Mouse (Mus musculus): ENCODE results near the gene Mc1r.

Mc1r gene

DNA sequence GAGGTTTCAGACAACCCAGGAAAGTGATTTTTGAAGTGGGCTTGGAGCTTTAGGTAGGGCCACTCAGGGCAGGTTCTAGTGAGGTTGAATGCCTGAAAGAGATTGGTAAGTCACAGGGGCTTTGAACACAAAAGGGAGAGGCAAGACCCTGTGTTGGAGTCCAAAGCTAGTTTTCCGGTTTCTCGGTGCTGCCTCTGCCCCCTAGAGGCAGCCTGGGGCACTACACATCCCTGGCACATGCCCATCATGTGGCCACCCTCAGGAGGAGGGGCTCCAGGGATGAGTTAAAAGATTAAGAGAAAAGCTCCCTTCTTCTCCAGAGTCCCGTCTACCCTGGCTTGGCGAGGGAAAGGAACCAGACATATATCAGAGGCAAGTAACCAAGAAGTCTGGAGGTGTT lies at the start of gene Mc1r:
TSS of gene Mc1r (plus strand) at position 322 of the 400 bp plus-strand sequence.
- peak; percentile 86 for DNase-seq

DNA sequence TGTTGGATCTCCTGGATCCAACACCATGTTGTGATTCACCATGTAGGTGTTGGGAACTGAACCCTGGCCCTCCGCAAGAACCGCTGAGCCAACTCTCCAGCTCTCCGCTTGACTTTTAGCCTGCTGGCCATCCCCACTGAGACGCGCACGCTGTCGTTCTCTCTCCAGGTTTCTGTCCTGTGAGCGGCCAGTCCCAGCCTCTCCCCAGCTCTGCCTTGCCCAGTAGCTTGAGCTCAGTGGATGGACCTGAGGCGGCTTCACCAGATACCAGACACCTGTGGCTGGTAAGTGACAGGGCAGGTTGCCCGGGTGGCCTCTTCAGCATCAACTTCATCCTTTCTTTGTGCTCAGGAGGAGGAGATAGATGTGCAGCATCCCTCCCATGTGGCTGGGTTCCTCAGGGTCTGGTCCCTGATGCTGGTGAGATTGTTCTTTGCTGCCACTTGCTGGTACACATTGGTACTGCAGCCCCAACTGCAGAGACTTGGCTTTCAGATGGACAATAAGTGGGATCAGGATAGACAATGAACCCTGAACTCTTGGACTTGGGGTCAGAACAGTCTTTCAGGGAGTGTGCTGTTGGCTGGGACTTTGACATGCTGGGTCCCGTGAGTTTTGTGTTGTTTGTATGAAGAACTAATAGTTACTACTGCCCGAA lies 45.7 kb upstream of the Mc1r start:
- DNase-seq = peak; percentile 86

- DNase-seq = peak; percentile 96
These were observed 33.3 kb upstream of the Mc1r start, which contains the start of gene Tcf25 for GRCm38 (mm10) chr8:123373403-123374238. Tcf25 (plus strand) TSS chr8:123373753.

DNA sequence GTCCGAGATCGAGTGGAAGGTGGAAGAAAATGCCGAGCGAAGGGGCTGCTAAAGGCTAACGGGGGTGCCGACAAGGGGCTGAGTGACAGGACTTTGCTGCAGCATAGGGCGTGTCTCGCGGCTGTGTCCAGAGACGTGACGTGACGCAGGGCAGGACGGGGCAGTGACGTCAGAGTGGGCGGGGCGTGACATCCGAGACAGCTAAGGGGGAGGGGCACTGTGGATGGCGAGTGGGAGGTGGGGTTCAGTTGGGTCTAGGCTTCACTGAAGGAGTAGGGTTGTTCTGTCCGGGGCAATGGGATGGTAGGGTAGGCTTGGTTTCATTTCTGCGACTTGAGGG lies 32.7 kb upstream of the Mc1r start:
- DNase-seq = peak; percentile 99

GRCm38 (mm10) chr8:123375701-123376100 lies 31.2 kb upstream of the Mc1r start:
- no peak for DNase-seq

GRCm38 (mm10) chr8:123376106-123376505 lies 30.8 kb upstream of the Mc1r start:
- DNase-seq = no peak

DNA sequence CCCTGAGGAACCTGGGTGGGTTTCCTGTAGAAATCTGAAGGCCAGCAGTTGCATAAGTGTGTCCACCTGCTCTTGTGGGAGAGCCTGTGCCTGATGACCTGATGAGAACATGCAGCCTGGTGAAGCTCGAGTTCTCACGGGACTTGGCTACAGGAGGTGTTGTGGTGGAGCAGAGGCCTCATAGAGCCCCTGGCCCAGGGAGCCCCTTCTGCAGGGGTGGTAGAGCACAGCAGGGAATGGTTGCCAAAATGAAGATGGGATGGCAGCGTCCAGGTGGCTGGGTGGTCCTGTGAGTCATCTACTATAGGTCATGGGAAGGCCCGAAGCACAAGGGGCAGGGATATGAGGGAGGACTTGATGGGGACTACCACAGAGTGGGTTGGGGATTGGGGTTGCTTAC lies 25.2 kb upstream of the Mc1r start:
- DNase-seq = no peak

DNA sequence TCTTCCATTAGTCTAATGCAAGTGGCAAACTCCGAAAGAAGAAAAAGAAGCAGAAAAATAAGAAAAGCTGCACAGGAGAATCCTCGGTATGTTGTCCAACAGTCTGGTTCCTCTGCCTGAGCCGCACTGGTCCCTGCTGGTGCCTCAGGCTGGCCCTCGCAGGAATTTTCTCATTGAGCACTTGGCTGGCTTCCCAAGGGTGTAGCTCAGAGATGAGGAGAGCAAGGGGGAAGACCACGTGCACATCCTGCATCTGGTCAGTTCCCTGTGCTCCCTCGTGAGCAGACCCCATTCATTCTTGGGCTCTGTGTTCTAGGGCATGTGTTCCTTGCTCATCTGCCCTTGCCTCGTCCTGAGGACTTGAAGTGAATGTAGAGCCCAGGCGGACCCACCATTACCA lies 24.4 kb upstream of the Mc1r start:
- DNase-seq = no peak

DNA sequence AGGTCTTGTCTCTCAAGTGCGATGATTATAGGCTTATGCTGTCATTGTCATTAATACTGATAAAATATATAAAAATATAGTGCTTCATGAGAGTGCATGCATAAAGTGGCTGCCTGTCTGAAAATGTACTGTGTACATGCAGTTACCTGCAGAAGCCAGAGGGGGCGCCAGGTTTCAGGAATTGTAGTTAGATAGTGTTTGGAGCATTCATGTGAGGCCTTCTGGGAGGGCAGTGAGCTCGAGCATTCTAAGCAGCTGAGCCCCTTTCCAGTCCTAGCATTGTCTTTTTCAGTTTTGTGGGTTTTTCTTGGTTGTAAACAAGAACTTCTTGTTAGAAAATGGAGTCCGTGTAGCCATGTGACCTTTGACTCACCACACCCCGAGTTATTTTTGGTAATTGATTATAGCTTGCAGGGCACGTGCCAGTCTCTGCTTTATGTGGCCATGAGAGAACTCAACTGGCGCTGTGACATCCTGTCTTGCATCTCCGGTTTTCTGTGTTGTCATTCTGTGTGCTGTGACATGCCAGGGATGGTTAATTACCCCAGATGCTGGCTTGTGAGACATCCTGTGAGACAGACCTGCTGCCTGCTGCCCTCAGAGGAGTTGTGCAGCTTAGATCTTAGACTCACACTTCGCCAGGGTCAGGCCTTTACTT lies 21.9 kb upstream of the Mc1r start:
- peak; percentile 81 for DNase-seq

DNA sequence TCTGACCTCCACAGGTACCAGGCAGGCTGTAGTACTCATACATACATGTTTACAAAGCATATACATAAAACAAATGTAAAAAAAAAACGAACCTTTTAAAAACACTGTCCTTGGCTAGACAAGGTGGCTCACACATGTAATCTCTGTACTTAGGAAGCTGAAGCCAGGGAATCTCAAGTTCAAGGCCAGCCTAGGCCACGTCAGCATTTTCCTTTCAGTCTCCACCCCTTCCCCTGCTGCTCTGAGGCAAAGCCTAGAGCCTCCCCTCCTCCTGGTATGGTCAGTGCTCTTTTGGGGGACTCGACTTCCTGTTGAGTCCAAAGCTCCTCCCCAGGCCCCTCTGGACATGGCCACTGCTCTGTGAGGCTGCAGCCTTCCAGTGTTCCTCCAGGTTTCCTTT lies 19.9 kb upstream of the Mc1r start:
- DNase-seq = no peak

GRCm38 (mm10) chr8:123387801-123388200 lies 19.1 kb upstream of the Mc1r start:
- DNase-seq = no peak

DNA sequence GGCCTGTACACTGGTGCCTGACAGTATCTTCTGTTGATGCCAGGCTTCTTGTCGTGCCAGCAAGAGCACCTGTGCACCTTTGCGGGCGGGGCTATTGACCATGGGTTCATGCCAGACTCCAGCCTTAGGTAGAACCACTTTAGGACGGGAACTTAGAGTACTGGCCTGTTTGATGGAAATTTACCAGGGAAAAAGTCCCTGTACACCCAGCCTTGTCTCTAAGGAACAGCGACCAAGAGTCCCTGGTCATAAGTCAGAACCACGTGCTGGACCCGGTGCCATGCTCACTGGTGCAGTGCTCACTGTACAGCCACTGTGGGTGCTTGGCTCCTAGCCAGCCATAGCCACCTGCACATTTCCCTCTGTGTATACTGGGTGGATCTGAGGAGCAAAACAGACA lies 17.9 kb upstream of the Mc1r start:
- no peak for DNase-seq

GRCm38 (mm10) chr8:123398308-123398707 lies 8.6 kb upstream of the Mc1r start:
- DNase-seq = peak; percentile 22

DNA sequence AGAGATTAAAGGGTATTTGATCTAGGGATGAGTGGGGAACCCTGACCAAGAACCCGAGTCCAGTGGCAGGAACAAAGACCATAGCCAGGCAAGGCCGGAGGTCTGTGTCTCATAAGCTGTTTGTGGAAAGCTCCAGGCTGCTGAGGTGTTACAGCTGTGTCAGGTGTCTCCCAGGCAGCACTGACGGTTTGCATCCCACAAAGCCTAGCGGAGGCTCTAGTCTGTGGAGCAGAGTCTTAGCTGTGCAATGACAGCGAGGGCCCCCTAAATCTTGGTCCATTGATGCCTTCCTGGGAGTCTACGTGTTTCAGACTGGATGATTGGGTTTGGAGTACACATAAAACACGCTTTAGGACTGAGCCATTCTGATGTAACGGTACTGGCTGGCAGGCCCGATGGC lies 5.0 kb upstream of the Mc1r start:
- DNase-seq = peak; percentile 56

- peak; percentile 25 for DNase-seq
These were observed 4.1 kb upstream of the Mc1r start for GRCm38 (mm10) chr8:123402730-123403326.

- DNase-seq = peak; percentile 77
These were observed 2.4 kb upstream of the Mc1r start for GRCm38 (mm10) chr8:123404521-123404920.

GRCm38 (mm10) chr8:123407612-123408011 lies 705 bp downstream of the Mc1r start:
- DNase-seq = peak; percentile 22

- peak; percentile 26 for DNase-seq
These were observed 2.0 kb downstream of the Mc1r start for GRCm38 (mm10) chr8:123408586-123409544.

GRCm38 (mm10) chr8:123410049-123410587 lies 3.2 kb downstream of the Mc1r start:
- DNase-seq = no peak

GRCm38 (mm10) chr8:123410788-123411187 lies 3.9 kb downstream of the Mc1r start:
- DNase-seq = no peak

DNA sequence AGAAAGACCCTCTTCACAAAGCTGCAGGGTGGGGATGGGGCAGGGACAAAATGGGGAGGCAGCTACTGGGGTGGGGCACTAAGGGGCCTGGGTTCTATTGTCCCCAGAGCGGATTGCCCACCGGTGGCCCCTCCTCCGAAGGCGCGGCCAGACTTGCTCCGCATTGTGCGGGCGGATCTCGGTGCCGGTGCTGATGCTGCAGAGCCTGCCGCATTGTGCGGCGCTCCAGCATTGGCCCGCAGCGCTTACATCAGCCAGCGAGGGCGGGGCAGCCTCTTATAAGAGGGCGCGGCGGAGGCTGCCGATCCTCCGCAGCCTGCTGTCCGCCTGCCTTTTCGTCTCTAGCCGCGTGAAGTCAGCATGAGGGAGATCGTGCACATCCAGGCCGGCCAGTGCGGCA lies 4.3 kb downstream of the Mc1r start, which contains the start of gene Tubb3:
TSS of gene Tubb3 (plus strand) at position 179 of the 400 bp plus-strand sequence.
- DNase-seq = peak; percentile 72
